Mouse (Mus musculus) bone marrow, adult 2 months (tissue): ENCODE results near the gene Galnt18.

Experiments used
- CTCF ChIP-seq: fragments of 200-500 bp; IDR thresholded peaks from 2 replicates; pipeline ENCODE4 v1.5.1; 2011; ENCODE audit warnings: low read length, control low read depth; ENCODE audit not compliant: control insufficient read depth, insufficient read depth
- POLR2A ChIP-seq: fragments of 200-500 bp; IDR thresholded peaks from 2 replicates; pipeline ENCODE4 v1.6.1; 2011; ENCODE audit warnings: low read depth, mild to moderate bottlenecking, control low read depth, low read length, borderline replicate concordance; ENCODE audit not compliant: control insufficient read depth

DNA sequence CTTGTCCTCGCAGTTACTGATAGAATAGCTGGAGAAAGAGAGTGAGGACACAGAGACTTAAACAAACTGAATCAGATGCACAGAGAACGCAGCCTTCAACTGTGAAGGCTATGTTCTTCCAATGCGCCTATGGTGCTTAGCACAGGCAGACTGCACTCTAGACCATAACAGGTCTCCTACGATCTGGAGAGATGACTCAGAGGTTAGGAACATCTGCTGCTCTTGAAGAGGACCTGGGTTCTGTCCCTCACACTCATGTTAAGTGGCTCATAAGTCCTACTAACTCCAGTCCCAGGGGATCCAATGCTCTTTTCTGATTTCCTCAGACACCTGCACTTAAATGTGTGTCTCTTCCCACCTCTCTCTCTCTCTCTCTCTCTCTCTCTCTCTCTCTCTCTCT, 24.9 kb upstream of the Galnt18 start:
- TF ChIP-seq CTCF (no peak), POLR2A (no peak)
